Mouse (Mus musculus): ENCODE measurements around the gene Taf15.

The Taf15 gene

DNA sequence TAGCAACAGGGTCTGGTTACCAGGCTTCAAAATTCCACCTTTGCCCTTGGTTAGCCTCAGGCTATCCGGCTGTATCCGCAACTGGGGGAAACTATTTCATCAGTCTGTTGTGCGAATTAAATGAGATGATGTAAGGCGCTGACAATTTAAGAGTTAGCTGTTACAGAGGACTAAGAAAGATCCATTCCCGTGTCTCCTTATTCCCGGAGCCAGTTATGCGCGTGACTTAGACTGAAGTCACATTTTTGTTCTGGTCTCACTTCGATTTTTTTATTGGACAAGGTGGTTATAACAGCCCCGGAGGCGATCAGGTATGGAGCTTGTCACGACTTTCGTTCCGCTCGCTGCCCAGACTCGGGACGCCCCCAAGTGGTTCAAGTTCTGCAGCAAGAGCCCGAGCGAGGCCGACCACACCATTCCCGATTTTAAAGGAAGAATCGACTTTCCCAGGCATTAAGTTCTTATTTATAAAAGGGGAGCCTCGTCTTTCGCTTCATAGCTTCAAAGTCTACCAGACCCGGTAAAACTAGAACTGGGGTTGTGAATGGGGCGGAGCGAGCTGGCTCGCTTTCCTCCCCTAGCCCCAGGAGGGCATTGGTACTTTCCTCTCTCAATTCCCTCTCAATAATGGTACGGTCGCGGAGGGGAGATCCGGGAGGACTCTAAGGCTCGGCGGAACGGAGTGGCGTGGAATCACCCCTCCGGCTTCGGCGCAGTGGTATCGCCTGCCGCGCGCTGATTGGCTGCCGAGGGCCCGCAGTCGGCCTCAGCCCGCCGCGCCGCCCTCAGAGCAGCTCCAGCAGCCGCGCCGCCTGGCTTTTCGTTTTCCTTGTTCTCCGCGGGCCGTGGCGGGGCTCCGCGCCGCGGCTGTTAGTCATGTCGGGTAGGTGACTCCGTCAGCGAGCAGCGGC, at the start of gene Taf15:
Taf15 (plus strand) TSS at position 763 of the 911 bp plus-strand sequence.
- peak; percentile 100 for DNase-seq (ENCODE audit: low read depth, low spot score)

DNA sequence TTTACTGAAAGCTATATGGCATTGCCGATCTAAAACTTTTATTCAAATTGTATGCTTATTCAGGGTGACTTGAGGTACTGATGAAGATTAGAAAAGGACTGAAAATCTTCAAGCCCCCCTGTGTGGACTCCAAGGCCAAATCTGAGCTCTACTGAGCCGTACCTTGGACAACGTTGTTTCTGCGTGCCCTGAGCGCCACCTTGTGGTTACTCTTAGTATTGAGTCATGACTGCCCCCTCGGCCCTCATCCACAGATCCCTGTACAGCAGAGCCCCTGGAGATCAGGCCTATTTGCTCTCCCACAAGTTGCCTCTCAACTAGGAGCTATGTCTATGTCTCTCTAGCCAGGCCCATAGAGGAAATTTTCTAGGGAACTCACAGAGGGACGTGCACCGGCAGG, 48.2 kb upstream of the Taf15 start:
- peak; percentile 79 for DNase-seq (ENCODE audit: low read depth, low spot score)

DNA sequence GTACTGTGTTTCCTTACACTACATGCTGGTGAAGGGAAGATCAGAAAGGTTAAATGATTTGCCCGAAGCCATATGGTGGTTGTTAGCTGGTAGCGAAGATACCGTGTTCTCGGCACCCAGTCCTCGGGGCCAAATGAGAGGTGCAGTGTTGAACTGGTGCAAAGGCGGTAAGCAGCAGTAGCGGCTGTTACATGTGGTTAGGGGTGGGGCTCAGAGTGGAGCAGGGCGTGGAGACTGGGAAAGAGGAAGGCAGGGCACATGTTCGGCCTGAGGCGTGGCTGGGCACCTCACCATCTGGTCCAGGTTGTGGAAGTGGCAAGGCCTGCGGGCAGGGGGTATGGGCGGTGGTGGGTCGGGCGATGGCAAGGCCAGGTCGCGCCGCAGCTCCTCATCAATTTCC, 45.9 kb upstream of the Taf15 start:
- no peak for DNase-seq (ENCODE audit: low read depth, low spot score)

DNA sequence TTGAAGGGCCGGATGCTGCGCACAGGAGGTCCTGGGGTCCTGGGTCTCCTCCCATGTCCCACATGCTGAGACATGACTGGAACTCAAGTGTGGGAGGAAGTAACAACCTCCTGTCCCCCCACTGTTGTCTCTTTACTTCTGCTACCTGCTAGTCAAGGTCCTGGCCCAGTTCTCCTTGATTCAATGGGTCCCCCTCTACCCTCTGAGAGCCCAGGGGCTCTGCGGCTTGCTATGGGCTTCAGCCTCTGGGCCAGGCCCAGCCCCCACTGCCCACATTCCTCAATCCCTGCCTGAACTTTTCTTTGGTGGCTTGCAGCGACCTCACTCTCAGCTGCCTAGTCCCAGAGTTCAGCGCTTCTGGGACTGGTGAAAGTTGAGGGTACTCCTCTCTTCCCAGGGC, 43.5 kb upstream of the Taf15 start, which contains the start of gene Gas2l2:
Gas2l2 (minus strand) TSS at position 101 of the 400 bp plus-strand sequence.
- no peak for DNase-seq (ENCODE audit: low read depth, low spot score)

DNA sequence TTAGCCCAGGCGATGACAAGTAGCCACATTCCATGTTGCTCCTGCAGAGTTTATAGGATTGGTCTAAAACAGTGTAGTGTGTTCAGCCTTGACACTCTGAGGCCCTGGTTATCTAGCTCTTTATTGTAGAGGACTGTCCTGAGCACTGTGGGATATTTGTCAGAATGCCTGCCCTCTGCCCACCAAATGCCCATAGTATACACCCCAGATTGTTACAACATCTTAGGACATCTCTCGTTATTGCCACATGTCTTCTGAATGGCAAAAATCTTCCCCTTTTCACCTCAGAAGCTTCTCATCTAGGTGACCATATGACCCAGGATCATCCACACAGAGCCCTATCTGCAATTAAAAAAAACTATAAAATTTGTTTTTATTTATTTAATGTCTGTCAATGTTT, 40.4 kb upstream of the Taf15 start:
- no peak for DNase-seq (ENCODE audit: low read depth, low spot score)

DNA sequence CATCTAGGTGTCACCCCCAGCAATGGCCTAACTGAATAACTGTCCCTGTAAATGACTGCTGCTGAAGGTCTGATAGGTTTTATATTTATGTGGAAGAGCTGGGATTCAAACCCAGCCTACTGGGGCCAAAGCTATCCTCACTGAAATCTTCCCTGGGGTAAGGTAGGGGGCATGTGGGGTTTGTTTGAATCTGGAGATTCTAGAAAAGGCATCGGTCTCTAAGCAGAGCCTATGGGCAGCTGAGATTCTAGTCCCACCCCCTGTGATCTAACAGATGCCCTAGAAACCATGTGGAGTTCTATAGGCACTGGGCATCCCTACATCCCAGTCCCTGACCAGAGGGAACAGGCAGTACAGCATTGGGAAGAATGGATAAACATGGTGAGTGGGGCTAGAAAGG, 35.5 kb upstream of the Taf15 start, which contains the start of gene 1700020L24Rik:
1700020L24Rik (plus strand) TSS at position 301 of the 400 bp plus-strand sequence.
- no peak for DNase-seq (ENCODE audit: low read depth, low spot score)

DNA sequence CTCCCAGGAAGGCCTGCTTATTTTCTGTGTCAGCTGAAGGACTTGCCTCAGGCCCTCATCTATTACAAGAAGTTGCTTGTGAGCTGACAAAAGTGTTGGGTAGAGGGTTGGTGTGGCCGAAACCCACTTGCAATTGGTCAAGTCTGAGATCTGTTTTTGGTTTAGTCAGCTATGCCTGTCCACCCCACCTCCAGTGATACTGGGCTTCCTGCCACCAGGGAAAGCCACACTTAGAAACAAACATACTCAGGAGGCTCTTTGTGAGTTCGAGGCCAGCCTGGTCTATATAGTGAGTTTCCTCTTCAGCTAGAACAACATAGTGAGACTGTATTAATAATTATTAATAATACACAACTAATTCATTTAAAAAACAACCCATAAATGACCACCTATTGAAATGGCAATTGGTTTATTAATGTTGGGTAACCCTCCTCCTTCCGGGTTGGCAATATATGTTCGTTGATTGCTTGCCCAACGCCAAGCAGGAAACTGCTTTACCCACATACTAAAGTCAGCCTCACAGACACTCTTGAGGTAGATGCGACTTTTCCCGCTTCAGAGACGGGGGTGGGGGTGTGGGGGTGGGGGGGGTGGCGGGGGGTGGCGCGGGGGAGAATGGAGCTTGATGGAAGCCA, 33.3 kb upstream of the Taf15 start:
- DNase-seq (ENCODE audit: low read depth, low spot score): no peak

DNA sequence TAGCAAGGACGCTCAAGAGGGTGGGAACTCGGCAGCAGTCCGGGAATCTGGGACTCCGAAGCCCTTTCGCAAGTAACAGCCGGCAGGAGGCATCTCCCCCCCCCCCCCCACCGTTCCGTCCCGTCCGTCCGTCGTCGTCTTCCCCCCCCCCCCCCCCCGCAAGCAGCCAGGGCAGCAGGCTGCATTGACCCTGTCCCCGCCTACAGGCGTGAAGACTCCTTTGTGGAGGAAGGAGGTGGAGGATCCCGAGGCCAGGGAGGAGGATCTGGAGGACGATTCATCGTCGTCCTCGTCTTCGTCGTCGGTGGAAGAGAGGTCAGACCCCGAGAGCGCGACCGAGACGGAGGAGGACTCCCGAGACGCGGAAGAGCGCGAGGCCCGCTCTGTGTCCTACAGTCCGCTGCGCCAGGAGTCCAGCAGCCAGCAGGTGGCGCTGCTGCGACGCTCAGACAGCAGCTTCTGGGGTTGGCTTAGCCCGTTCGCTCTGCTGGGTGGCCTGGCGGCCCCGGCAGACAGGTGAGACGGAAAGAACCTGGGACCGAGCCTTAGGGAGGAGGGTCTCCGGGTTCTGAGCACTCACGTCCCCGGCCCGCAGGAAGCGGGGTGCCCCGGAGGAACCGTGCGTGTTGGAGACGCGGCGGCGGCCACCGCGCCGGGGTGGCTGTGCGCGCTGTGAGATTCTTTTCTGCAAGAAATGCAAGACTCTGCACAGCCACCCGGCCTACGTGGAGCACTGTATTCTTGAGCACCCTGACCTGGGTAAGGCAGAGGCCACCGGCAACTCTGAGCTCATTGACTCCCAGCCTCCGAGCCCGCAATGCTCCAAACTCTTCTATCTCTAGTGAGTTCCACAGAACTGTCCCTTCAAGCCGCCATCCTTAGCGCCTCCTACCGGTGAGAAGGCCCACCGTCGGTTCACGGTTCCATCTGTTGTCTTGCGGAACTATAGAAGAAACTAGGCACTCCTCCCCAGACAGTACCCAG, 32.5 kb upstream of the Taf15 start:
- peak; percentile 97 for DNase-seq (ENCODE audit: low read depth, low spot score)

DNA sequence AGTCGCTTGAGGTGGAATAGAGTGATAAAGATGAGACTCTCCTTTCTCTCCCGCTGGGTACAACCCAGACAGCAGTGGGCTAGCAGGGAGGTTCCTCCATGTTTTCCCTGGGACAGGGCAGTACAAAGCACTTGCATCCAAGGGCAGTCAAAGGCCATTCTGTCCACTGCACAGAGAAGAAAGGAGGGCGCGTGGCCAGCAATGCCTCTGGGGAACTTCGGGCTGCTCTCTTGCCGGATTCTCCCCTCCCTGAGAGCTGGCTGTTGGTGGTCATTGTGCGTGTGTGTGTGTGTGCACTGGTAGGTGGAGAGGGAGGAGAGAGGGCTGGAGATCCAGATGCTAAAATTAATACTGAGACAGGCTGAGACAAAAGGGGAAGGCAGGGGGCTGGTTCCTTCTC, 31.7 kb upstream of the Taf15 start:
- DNase-seq (ENCODE audit: low read depth, low spot score): peak; percentile 87

DNA sequence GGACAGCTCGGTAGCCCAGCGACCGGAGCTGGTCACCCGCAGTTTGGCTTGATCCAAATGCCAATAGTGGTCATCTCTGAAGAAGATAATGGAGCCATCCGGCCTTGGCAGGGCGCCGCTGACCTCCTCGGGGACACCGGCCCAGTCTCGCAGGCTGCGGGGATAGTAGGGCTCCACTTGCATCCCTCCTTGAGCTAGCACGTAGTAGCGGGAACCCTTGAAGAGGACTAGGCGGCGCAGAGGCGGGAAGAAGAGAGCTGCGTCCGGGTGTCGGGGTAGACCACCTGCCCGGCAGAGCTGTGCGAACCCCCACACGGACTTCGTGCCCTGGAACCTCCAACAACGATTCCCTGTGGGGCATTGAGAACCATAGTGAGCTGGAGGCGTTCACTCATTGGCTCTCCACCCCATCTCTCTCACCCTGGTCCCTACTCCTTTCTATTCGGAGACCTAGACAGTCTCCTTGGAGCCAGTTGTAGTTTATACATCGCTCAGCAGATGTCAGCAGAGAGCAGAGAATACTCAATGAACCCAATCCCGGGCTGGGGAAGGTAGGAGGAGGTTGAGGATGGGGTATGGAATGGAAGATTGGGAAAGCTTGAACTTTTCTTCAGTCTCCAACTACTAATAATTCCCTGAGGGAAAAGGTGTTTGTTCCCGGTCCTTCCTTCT, 30.2 kb upstream of the Taf15 start:
- DNase-seq (ENCODE audit: low read depth, low spot score): peak; percentile 82

DNA sequence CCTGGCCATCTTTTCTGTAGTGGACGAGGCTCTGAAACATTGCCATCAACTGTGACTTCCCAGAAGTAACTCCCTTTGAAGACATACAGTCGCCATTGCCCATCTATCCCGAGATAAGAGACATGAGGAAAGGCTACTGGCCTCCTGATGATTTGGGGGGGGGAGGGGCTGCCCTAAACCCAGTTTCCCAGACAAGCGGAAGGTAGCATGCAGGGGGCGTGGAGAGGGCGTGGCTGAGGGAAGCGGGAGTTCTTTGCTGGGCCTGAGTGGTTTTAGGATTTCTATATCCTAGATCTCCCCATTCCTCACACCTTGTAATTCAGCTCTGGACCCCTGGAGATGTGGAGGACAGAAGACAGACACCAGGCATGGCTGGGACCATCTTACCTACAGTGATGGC, 29.1 kb upstream of the Taf15 start:
- no peak for DNase-seq (ENCODE audit: low read depth, low spot score)

DNA sequence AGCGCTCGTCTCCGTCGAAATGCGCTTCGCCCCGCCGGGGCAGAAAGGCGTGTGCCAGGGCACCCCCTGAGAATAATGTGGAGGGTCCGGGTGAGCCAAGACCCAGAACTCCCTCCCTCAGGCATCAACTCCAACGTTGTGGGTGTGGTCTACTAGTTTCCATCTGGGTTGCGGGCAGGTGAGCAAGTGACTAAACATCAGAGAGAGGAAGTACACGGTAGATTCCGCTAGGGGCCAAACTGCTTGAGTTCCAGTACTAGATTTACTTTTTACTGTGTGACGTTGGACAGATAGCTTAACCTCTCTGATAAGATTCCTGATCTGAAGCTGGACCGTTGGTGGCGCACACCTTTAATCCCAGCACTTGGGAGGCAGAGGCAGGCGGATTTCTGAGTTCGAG, 27.9 kb upstream of the Taf15 start:
- DNase-seq (ENCODE audit: low read depth, low spot score): no peak

DNA sequence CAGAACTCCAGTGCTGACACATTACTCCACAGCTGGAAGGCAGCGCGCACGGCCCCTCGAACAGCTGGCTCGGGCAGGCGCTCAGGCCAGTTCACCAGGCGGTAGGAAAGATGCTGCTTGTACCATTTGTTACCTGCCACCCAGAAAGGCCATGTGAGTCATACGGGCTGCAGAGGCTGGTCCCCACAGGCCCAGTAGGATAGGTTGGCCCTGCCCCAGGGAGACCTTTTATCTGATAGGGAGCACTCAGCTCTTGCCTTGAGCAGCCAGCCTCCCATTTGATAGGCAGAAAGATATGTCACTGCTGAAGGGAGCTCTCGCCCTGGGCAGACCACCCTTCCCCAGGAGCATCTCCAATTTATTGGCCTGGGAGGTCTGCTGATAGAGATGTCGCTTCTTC, 25.3 kb upstream of the Taf15 start:
- DNase-seq (ENCODE audit: low read depth, low spot score): no peak

DNA sequence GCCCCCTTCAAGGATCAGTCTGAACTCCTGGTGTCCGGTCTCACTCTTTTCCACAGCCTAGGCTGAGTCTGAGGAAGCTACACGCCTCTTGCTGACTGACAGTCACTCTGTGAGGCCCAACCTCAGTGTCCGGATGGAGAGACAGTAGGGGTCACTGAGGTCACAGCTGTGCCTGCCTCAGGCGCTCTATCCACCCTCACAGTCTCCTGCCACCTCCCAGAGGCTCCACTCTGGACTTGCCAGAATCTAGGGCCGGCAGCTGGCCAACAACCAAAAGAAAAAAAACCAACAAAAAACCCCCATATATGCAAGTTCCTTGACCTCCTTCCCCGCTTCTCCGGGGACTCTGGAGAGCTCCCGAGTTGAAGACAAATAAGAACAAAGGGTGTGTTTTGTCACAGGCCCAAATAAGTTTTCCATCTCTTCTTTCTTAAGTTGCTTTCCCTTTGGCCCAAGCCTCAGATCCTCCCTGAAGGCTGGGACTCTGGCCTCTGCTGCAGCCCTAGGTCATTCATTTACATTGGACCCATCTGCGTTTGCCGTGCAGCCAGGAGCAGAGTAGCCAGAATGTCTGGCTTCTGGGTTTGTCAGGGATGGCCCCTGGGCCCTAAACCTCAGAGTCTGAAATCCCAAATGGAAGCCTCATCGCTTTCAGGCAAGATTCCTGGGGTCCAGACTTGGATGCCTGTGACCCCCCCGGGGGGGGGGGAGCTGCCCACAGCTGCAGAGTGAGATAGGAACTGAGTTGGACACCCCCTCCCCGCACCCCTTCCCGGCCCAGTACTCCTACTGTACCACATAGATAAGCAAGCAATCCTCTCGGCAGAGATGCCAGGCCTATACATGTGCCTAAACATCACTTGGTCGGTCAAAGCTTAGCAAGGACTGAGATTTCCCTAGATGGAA, 24.6 kb upstream of the Taf15 start:
- DNase-seq (ENCODE audit: low read depth, low spot score): no peak

DNA sequence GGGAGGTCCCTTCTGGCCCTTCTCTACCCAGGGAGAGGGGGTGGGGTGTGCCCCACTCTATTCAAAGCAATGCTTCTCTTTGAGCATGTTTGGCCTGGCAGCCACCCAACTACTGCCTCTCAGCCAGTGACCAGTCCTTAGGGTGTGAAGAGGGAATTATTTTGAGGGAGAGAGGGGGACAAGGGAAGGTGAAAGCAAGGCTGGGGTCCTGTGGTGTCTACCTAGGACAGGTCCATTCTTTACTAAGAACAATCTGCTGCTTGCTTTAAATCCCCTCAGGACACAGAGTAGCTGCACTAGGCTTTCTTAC, 24.0 kb upstream of the Taf15 start:
- DNase-seq (ENCODE audit: low read depth, low spot score): no peak

DNA sequence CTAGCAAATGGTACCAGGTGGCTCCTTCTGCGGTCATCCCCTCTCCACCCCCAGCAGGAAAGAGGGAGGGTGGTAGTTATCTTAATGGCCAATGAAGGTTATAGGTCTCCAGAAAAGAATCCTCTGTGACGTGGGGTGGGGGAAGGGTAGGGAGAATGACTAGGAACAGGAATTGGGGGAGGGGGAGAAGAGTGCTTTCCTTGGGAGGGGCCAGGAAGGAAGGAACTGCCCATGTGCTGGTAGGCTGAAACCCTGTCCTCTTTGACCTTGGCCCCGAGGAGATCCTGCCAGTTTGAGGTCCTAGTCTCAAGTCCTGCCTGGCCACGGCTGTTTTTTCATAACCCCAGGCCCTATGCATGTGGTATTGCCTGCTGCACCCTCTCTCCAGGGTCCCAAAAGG, 23.6 kb upstream of the Taf15 start:
- DNase-seq (ENCODE audit: low read depth, low spot score): no peak

DNA sequence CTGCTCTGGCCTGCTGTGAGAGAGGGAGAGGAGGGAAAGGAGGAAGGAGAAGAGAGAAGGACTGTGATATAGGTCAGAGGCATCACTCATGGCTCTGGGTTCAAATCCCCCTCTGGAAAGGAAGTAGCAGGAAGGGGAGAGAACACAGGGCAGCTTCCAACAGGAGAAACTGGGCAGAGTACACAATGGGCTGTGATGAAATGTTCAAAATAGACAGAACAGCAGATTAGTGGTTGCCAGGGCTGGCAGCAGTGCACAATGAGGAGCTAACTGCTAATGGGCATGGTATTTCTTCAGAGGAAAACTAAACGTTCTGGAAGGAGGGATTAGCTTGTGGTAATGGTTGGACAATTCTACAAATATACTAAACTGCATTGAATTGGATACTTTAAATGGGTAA, 22.3 kb upstream of the Taf15 start:
- DNase-seq (ENCODE audit: low read depth, low spot score): no peak

DNA sequence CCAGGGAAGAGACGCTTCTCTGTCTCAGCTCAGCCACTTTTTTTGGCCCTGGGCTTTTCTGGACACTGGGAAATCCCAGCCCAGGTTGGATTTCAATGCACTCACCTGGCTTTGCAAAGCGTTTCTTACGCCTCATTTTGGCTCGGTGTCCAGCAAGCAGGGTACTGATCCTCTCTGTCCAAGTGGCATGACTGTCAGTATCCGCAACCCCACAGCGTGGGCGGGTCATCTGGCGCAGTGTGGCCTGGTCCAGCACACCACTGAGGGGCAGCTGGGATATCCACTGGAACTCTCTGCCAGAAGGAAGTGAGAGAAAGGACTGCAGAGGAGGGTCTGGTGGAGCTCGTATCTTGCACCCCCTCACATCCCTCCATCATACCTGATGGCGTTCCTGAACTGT, 21.6 kb upstream of the Taf15 start:
- DNase-seq (ENCODE audit: low read depth, low spot score): no peak

DNA sequence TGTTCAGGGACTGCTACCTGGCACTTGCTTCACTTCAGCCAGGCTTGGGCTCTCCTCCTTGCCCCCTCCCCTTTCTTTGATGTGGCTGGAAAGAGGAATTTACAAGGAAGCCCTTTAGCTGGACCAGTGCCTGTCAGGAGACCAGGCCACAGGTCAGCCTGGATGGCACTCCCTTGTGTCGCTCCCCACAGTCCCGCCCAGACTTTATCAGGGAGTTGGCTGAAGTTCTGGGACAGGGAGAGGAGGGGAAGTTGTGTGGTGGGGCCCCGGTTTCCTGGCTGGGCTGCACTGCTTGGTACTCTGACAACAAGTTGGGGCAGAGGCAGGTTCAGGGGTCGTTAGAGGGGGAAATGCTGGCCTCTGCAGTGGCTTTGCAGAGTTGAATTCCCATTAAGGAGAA, 18.3 kb upstream of the Taf15 start:
- no peak for DNase-seq (ENCODE audit: low read depth, low spot score)

DNA sequence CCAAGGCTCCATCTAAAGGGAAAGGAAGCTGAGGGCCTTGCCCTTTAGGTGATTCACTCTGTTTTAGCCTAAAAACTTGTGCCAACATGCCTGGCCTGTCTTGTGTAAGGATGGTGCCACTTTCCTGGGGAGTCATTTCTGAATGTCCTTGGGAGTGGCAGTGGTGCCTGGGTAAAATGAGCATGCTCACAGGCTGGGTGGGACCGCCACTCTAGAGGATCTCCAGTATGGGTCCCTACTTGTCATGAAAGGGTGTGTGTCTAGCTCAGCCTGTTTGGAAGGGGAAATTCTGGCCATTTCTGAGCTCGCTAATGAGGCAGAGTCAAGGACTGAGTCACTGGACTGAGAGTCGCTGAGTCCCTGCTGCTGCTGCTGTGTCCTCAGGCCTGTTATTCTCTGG, 17.3 kb upstream of the Taf15 start:
- DNase-seq (ENCODE audit: low read depth, low spot score): no peak

All from brain, adult 2 months (tissue).